Comparison of ENCODE assay signal across 19 mouse cellular contexts in the genomic region with DNA sequence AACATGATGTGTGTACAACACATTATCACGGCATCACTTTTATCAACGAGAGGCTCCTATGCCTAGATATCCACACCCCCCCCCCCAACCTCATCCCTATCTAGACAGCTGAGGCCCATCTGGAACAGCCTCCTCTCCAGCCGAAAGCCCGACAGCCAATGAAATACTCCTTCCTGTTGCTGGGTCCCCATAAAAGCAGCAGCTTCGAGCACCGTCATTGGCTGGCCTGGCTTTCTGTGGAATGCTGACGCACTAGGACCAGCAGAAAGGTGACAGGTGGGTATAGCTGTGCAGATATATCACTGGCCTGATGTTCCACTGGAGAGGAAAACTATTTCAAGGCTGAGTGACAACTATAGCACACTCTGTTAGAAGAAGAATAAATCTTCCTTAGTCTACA.
A peak's percentile ranks its signal among the peaks of the same experiment; 100 is the strongest.
DNase-seq lines count a peak whose midpoint lies in the region; ATAC-seq and TF ChIP-seq lines count a peak whose summit lies in the region.
"Had no signal": no experiment of that assay in that cellular context is flagged by ENCODE, and none has a peak within 500 bp of the region (broad histone marks: within the 10 kb centered on the region; RNA-seq: fewer than 3 reads in every experiment).

No protein-coding gene starts in this region.

- peak; percentile 54 for DNase-seq in embryo, embryonic 10 days (ENCODE audit: low spot score)
- no peak for DNase-seq in embryo, embryonic 9.5 days (ENCODE audit: extremely low spot score)
- DNase-seq in lung, adult 2 months, result no peak
- peak; percentile 88 for DNase-seq in kidney, postnatal 0 days (ENCODE audit: low spot score)
- no peak for DNase-seq in retina, postnatal 1 day
- no peak for DNase-seq in right cerebral cortex, adult 2 months (ENCODE audit: low spot score in 2 of 2)
- DNase-seq: adrenal gland, postnatal 10 days; cerebellum, adult 2 months; gastrocnemius, postnatal 10 days; heart, postnatal 14 days; layer of hippocampus, adult 9-11 months; spleen, adult 18-20 months; thymus, postnatal 4 days had no signal

- H3K27me3 ChIP-seq in lung, embryonic 16.5 days (ENCODE audit: control insufficient read depth, insufficient read depth, low read depth, low read length), result no peaks in the 10 kb centered on the region
- H3K27me3 ChIP-seq in kidney, postnatal 0 days (ENCODE audit: insufficient read depth, low read length), result no peaks in the 10 kb centered on the region
- H3K27me3 ChIP-seq in neural tube, embryonic 15.5 days (replicated peaks), result no peaks in the 10 kb centered on the region
- H3K27me3 ChIP-seq: neural tube, embryonic 12.5 days had no signal

- ATAC-seq in lung, embryonic 16.5 days (ENCODE audit: low read depth), result 0 out of 2 replicates have a peak, but pooled peaks have one; percentile 16
- peak; percentile 65 for ATAC-seq in kidney, postnatal 0 days (replicated peaks; ENCODE audit: low FRiP score, low read depth)
- peak; percentile 53; the same call in 1 of the 2 replicates for ATAC-seq in neural tube, embryonic 15.5 days (ENCODE audit: low FRiP score)
- ATAC-seq: forebrain, embryonic 16.5 days; liver, embryonic 12.5 days had no signal

- no peak overlapping the region for H3K9ac ChIP-seq in lung, embryonic 16.5 days (ENCODE audit: low read length)
- no peak overlapping the region for H3K9ac ChIP-seq in kidney, postnatal 0 days (ENCODE audit: low read depth, low read length)
- H3K9ac ChIP-seq in neural tube, embryonic 15.5 days (replicated peaks), result no peak overlapping the region
- H3K9ac ChIP-seq: liver, embryonic 12.5 days; neural tube, embryonic 12.5 days had no signal

- peak overlapping the region; percentile 48 for H3K27ac ChIP-seq in lung, embryonic 16.5 days (ENCODE audit: low read length)
- peak overlapping the region; percentile 71 for H3K27ac ChIP-seq in kidney, postnatal 0 days
- no peak overlapping the region for H3K27ac ChIP-seq in neural tube, embryonic 15.5 days (replicated peaks)
- H3K27ac ChIP-seq: liver, embryonic 12.5 days; neural tube, embryonic 12.5 days had no signal

- no peak for TF ChIP-seq POLR2A in lung, adult 2 months (IDR thresholded peaks at IDR 0.05; ENCODE audit: borderline replicate concordance, extremely low read depth, low read depth, low read length)

- H3K36me3 ChIP-seq in lung, embryonic 16.5 days (ENCODE audit: control insufficient read depth, insufficient read depth, low read length), result no peaks in the 10 kb centered on the region
- H3K36me3 ChIP-seq in kidney, postnatal 0 days (ENCODE audit: insufficient read depth, low read length), result no peaks in the 10 kb centered on the region
- H3K36me3 ChIP-seq in neural tube, embryonic 15.5 days, result no peaks in the 10 kb centered on the region
- H3K36me3 ChIP-seq: liver, embryonic 12.5 days; neural tube, embryonic 12.5 days had no signal

- H3K4me1 ChIP-seq in lung, embryonic 16.5 days (replicated peaks; ENCODE audit: control insufficient read depth, insufficient read depth, low read length), result peaks cover 28% of the 10 kb centered on the region
- H3K4me1 ChIP-seq in lung, adult 2 months (ENCODE audit: control insufficient read depth, insufficient read depth, low read length), result peaks cover 8% of the 10 kb centered on the region
- 0 out of 2 replicates have a peak, but pooled peaks cover 3% of the 10 kb centered on the region for H3K4me1 ChIP-seq in kidney, postnatal 0 days (replicated peaks; ENCODE audit: insufficient read depth, low read length)
- peaks cover 10% of the 10 kb centered on the region for H3K4me1 ChIP-seq in neural tube, embryonic 15.5 days
- H3K4me1 ChIP-seq: liver, embryonic 12.5 days; megakaryocyte, embryonic 14.5 days had no signal

- 15% methylated on average over 7 of the region's 7 CpGs for WGBS in lung, embryonic 16.5 days
- 33% methylated on average over 7 of the region's 7 CpGs for WGBS in lung, adult 2 months
- 11% methylated on average over 7 of the region's 7 CpGs for WGBS in kidney, postnatal 0 days
- whole genome bisulfite sequencing in neural tube, embryonic 15.5 days, result 44% methylated on average over 7 of the region's 7 CpGs

- H3K4me3 ChIP-seq in lung, embryonic 16.5 days (ENCODE audit: low read length), result no peak overlapping the region
- H3K4me3 ChIP-seq in lung, adult 2 months (replicated peaks; ENCODE audit: extremely low read depth, low read depth, low read length), result no peak overlapping the region
- H3K4me3 ChIP-seq in kidney, postnatal 0 days (replicated peaks; ENCODE audit: low read depth, low read length), result no peak overlapping the region
- no peak overlapping the region for H3K4me3 ChIP-seq in neural tube, embryonic 15.5 days (replicated peaks)
- H3K4me3 ChIP-seq: liver, embryonic 12.5 days; megakaryocyte, embryonic 14.5 days; neural tube, embryonic 12.5 days had no signal

- no peaks in the 10 kb centered on the region for H3K9me3 ChIP-seq in lung, embryonic 16.5 days (ENCODE audit: control insufficient read depth, low read length)
- no peaks in the 10 kb centered on the region for H3K9me3 ChIP-seq in kidney, postnatal 0 days (replicated peaks; ENCODE audit: low read length)
- no peaks in the 10 kb centered on the region for H3K9me3 ChIP-seq in neural tube, embryonic 15.5 days (replicated peaks)
- H3K9me3 ChIP-seq: liver, embryonic 12.5 days; megakaryocyte, embryonic 14.5 days; neural tube, embryonic 12.5 days had no signal

- H3K4me2 ChIP-seq in lung, embryonic 16.5 days (ENCODE audit: low read depth, low read length), result peak overlapping the region; percentile 28; the same call in 1 of the 2 replicates
- peak overlapping the region; percentile 14; the same call in 1 of the 2 replicates for H3K4me2 ChIP-seq in kidney, postnatal 0 days (ENCODE audit: low read length)
- no peak overlapping the region for H3K4me2 ChIP-seq in neural tube, embryonic 15.5 days
- H3K4me2 ChIP-seq: liver, embryonic 12.5 days; neural tube, embryonic 12.5 days had no signal

- TF ChIP-seq CTCF in lung, adult 2 months (IDR thresholded peaks at IDR 0.05; ENCODE audit: insufficient read depth, low read length), result no peak
- TF ChIP-seq CTCF in kidney, postnatal 0 days (IDR thresholded peaks at IDR 0.05; ENCODE audit: low read depth), result no peak

Comparison
In these comparisons a context has a peak if more than half of its experiments do, and no peak if none do; other contexts are left out.
1. DNase-seq: peak in embryo, embryonic 10 days (single experiment) and kidney, postnatal 0 days (single experiment); none in embryo, embryonic 9.5 days (single experiment), lung, adult 2 months (single experiment), retina, postnatal 1 day (single experiment) and right cerebral cortex, adult 2 months (0 of 2).
2. Peak in every context shown above with its lines, with median percentiles within 50 percentile points of each other: ATAC-seq.